Mouse (Mus musculus) thymus, postnatal 10 days (tissue): ENCODE data around the gene Cd70.
"Not testable (repeated sequence)": the region's sequence is repeated elsewhere in the genome, so short reads cannot be mapped to it uniquely, and the experiment has no call there.

Experiments
- DNase-seq, 2 experiments: peaks; one replicate each; pipeline ENCODE4 v3.0.0; 2021; ENCODE audit warnings: low spot score in 2 of 2

Gene Cd70

GRCm38 (mm10) chr17:57134693-57135092 lies 14.9 kb downstream of the Cd70 start:
- DNase-seq = no peak

GRCm38 (mm10) chr17:57134021-57134420 lies 15.6 kb downstream of the Cd70 start:
- not testable (repeated sequence) for DNase-seq

GRCm38 (mm10) chr17:57131793-57132192 lies 17.8 kb downstream of the Cd70 start:
- DNase-seq = no peak

- DNase-seq = no peak
These were observed 23.5 kb downstream of the Cd70 start for GRCm38 (mm10) chr17:57125853-57126622.

GRCm38 (mm10) chr17:57124792-57125191 lies 24.8 kb downstream of the Cd70 start:
- no peak for DNase-seq

- no peak for DNase-seq
These were observed 26.1 kb downstream of the Cd70 start for GRCm38 (mm10) chr17:57123192-57124118.

GRCm38 (mm10) chr17:57121856-57122255 lies 27.7 kb downstream of the Cd70 start:
- no peak for DNase-seq

GRCm38 (mm10) chr17:57118524-57119349 lies 30.8 kb downstream of the Cd70 start:
- DNase-seq = no peak

GRCm38 (mm10) chr17:57116801-57117200 lies 32.8 kb downstream of the Cd70 start:
- DNase-seq = no peak

GRCm38 (mm10) chr17:57112768-57113474 lies 36.7 kb downstream of the Cd70 start:
- DNase-seq = no peak

- no peak for DNase-seq
These were observed 39.6 kb downstream of the Cd70 start for GRCm38 (mm10) chr17:57110005-57110404.

GRCm38 (mm10) chr17:57108666-57109171 lies 40.9 kb downstream of the Cd70 start:
- no peak for DNase-seq

- DNase-seq = no peak
These were observed 41.4 kb downstream of the Cd70 start for GRCm38 (mm10) chr17:57108040-57108665.

- no peak for DNase-seq
These were observed 42.5 kb downstream of the Cd70 start for GRCm38 (mm10) chr17:57107064-57107463.

- no peak for DNase-seq
These were observed 43.6 kb downstream of the Cd70 start for GRCm38 (mm10) chr17:57106035-57106368.

GRCm38 (mm10) chr17:57105181-57106034 lies 44.2 kb downstream of the Cd70 start, which contains the start of gene Tnfsf9:
Gene Tnfsf9, plus strand, starts transcription at chr17:57105325.
- peak in 1 of 2 experiments; percentile 12 for DNase-seq

GRCm38 (mm10) chr17:57104496-57104895 lies 45.1 kb downstream of the Cd70 start:
- no peak for DNase-seq

GRCm38 (mm10) chr17:57102276-57102675 lies 47.3 kb downstream of the Cd70 start:
- no peak for DNase-seq

- peak in 1 of 2 experiments; percentile 28 for DNase-seq
These were observed 49.8 kb downstream of the Cd70 start for GRCm38 (mm10) chr17:57099629-57100325.
